Mouse (Mus musculus) intestine, embryonic 16.5 days (tissue): ENCODE data around the gene Ky. TPM values are rescaled to one million over a fixed set of nuclear protein-coding genes. Genes with fewer than 3 reads are reported as not detected.

Experiments
- ATAC-seq: fragments of 200-750 bp; cut with Nextera tagmentation; 2 replicates; pipeline ENCODE4 v1.8.0; 2017; ENCODE audit warnings: moderate TSS enrichment, moderate library complexity
- H3K27ac ChIP-seq: fragments of 300-500 bp; sonication (generic); 2 replicates; pipeline ENCODE4 v1.5.1; 2014; ENCODE audit warnings: mild to moderate bottlenecking, low read length
- H3K27me3 ChIP-seq: fragments of 300-500 bp; sonication (generic); replicated peaks from 2 replicates; pipeline ENCODE4 v1.6.1; 2014; ENCODE audit warnings: low read length, control low read depth, mixed read lengths; ENCODE audit not compliant: control insufficient read depth, insufficient read depth
- H3K36me3 ChIP-seq: fragments of 300-500 bp; sonication (generic); 2 replicates; pipeline ENCODE4 v1.6.1; 2014; ENCODE audit warnings: low read length, control low read depth; ENCODE audit not compliant: control insufficient read depth, insufficient read depth
- H3K4me1 ChIP-seq: fragments of 300-500 bp; sonication (generic); 2 replicates; pipeline ENCODE4 v1.6.1; 2014; ENCODE audit warnings: low read length, control low read depth, mixed read lengths; ENCODE audit not compliant: control insufficient read depth, insufficient read depth
- H3K4me2 ChIP-seq: fragments of 300-500 bp; sonication (generic); 2 replicates; pipeline ENCODE4 v1.6.1; 2014; ENCODE audit warnings: low read depth, low read length, control low read depth
- H3K4me3 ChIP-seq: fragments of 300-500 bp; sonication (generic); 2 replicates; pipeline ENCODE4 v1.5.1; 2014; ENCODE audit warnings: mild to moderate bottlenecking, low read length
- H3K9ac ChIP-seq: fragments of 300-500 bp; sonication (generic); 2 replicates; pipeline ENCODE4 v1.6.1; 2014; ENCODE audit warnings: low read depth, low read length
- H3K9me3 ChIP-seq: fragments of 300-500 bp; sonication (generic); 2 replicates; pipeline ENCODE4 v1.6.1; 2016; ENCODE audit warnings: low read length, control low read depth; ENCODE audit not compliant: control insufficient read depth
- WGBS: fragments of 180-500 bp; shearing (Covaris S2); extraction: QIAGEN DNeasy Blood & Tissue Kit; methylation state at CpG from one replicate; pipeline ENCODE4 v1.1.7; 2014; 5-methylcytosine and 5-hydroxymethylcytosine counted together
- polyA plus RNA-seq: library from polyadenylated mRNA; unstranded; fragments of >200 nt; fragmentation: Nextera tagmentation; extraction: Ambion mirVana; gene quantifications from 2 replicates; pipeline ENCODE4 v1.2.1, GENCODE M21; 2015

Gene Ky
- polyA plus RNA-seq, 1 experiment from 2014 or later, result 0.34 TPM

- H3K36me3 ChIP-seq, result no peaks in the 10 kb centered on the region
- WGBS, result 35% methylated on average over 12 of the region's 12 CpGs
- no peak overlapping the region for H3K4me3 ChIP-seq
- no peaks in the 10 kb centered on the region for H3K9me3 ChIP-seq
- H3K4me1 ChIP-seq, result no peaks in the 10 kb centered on the region
- no peak for ATAC-seq
- no peak overlapping the region for H3K4me2 ChIP-seq
- no peak overlapping the region for H3K27ac ChIP-seq
- no peaks in the 10 kb centered on the region for H3K27me3 ChIP-seq
- H3K9ac ChIP-seq, result no peak overlapping the region
Measured at GRCm38 (mm10) chr9:102492031-102492795, 13.3 kb upstream of the Ky start.

- H3K9ac ChIP-seq, result no peak overlapping the region
- WGBS, result 32% methylated on average over 4 of the region's 4 CpGs
- H3K27ac ChIP-seq, result no peak overlapping the region
- H3K27me3 ChIP-seq, result no peaks in the 10 kb centered on the region
- H3K36me3 ChIP-seq, result no peaks in the 10 kb centered on the region
- H3K4me1 ChIP-seq, result no peaks in the 10 kb centered on the region
- no peak overlapping the region for H3K4me3 ChIP-seq
- no peak for ATAC-seq
- H3K9me3 ChIP-seq, result no peaks in the 10 kb centered on the region
- H3K4me2 ChIP-seq, result no peak overlapping the region
Measured at GRCm38 (mm10) chr9:102493044-102493443, 12.5 kb upstream of the Ky start.

- Histone ChIP-seq H3K9me3 (no peaks in the 10 kb centered on the region), H3K4me2 (no peak overlapping the region), H3K27me3 (no peaks in the 10 kb centered on the region), H3K4me1 (no peaks in the 10 kb centered on the region), H3K27ac (no peak overlapping the region), H3K4me3 (no peak overlapping the region), H3K36me3 (no peaks in the 10 kb centered on the region), H3K9ac (no peak overlapping the region)
- ATAC-seq, result no peak
- 96% methylated on average over 2 of the region's 2 CpGs for WGBS
Measured at GRCm38 (mm10) chr9:102493916-102494315, 11.6 kb upstream of the Ky start.

- 61% methylated on average over 9 of the region's 9 CpGs for WGBS
- Histone ChIP-seq H3K27ac (no peak overlapping the region), H3K27me3 (no peaks in the 10 kb centered on the region), H3K4me2 (no peak overlapping the region), H3K4me3 (no peak overlapping the region), H3K9ac (no peak overlapping the region), H3K4me1 (no peaks in the 10 kb centered on the region), H3K9me3 (no peaks in the 10 kb centered on the region), H3K36me3 (no peaks in the 10 kb centered on the region)
- ATAC-seq, result no peak
Measured at GRCm38 (mm10) chr9:102494454-102494853, 11.1 kb upstream of the Ky start.

- Histone ChIP-seq H3K4me2 (no peak overlapping the region), H3K4me1 (no peaks in the 10 kb centered on the region), H3K9ac (no peak overlapping the region), H3K36me3 (no peaks in the 10 kb centered on the region), H3K27me3 (no peaks in the 10 kb centered on the region), H3K4me3 (no peak overlapping the region), H3K27ac (no peak overlapping the region), H3K9me3 (no peaks in the 10 kb centered on the region)
- ATAC-seq, result no peak
- 84% methylated on average over 4 of the region's 4 CpGs for WGBS
Measured at GRCm38 (mm10) chr9:102495266-102495665, 10.3 kb upstream of the Ky start.

- no peak overlapping the region for H3K4me2 ChIP-seq
- H3K9me3 ChIP-seq, result no peaks in the 10 kb centered on the region
- H3K9ac ChIP-seq, result no peak overlapping the region
- H3K27me3 ChIP-seq, result no peaks in the 10 kb centered on the region
- H3K4me3 ChIP-seq, result no peak overlapping the region
- no peak overlapping the region for H3K27ac ChIP-seq
- no peaks in the 10 kb centered on the region for H3K36me3 ChIP-seq
- no peak for ATAC-seq
- 88% methylated on average over 3 of the region's 3 CpGs for WGBS
- H3K4me1 ChIP-seq, result no peaks in the 10 kb centered on the region
Measured at GRCm38 (mm10) chr9:102496481-102497041, 9.0 kb upstream of the Ky start.

GRCm38 (mm10) chr9:102497089-102497690 is 8.4 kb upstream of the Ky start:
- WGBS, result 84% methylated on average over 9 of the region's 9 CpGs
- Histone ChIP-seq H3K36me3 (no peaks in the 10 kb centered on the region), H3K4me1 (no peaks in the 10 kb centered on the region), H3K9me3 (no peaks in the 10 kb centered on the region), H3K27ac (no peak overlapping the region), H3K4me3 (no peak overlapping the region), H3K27me3 (no peaks in the 10 kb centered on the region), H3K4me2 (no peak overlapping the region), H3K9ac (no peak overlapping the region)
- ATAC-seq, result no peak

- Histone ChIP-seq H3K36me3 (no peaks in the 10 kb centered on the region), H3K9me3 (no peaks in the 10 kb centered on the region), H3K27ac (no peak overlapping the region), H3K27me3 (no peaks in the 10 kb centered on the region), H3K4me1 (no peaks in the 10 kb centered on the region), H3K4me2 (no peak overlapping the region), H3K4me3 (no peak overlapping the region), H3K9ac (no peak overlapping the region)
- no peak for ATAC-seq
- 80% methylated on average over 9 of the region's 9 CpGs for WGBS
Measured at GRCm38 (mm10) chr9:102497833-102498430, 7.6 kb upstream of the Ky start.

GRCm38 (mm10) chr9:102498701-102499100 is 6.8 kb upstream of the Ky start:
- no peaks in the 10 kb centered on the region for H3K27me3 ChIP-seq
- WGBS, result 96% methylated on average over 6 of the region's 6 CpGs
- no peaks in the 10 kb centered on the region for H3K9me3 ChIP-seq
- H3K4me1 ChIP-seq, result no peaks in the 10 kb centered on the region
- no peak overlapping the region for H3K4me2 ChIP-seq
- H3K9ac ChIP-seq, result no peak overlapping the region
- H3K4me3 ChIP-seq, result no peak overlapping the region
- H3K27ac ChIP-seq, result no peak overlapping the region
- no peaks in the 10 kb centered on the region for H3K36me3 ChIP-seq
- ATAC-seq, result no peak
